Mouse (Mus musculus): ENCODE measurements at regions not wholly inside any gene's neighbourhood (a gene's known extent, or its start where the extent isn't known, plus 50 kb on each side); places are given as distances from the start of the nearest gene placed in this dataset.
A peak's percentile ranks its signal among the peaks of the same experiment; 100 is the strongest.

DNA sequence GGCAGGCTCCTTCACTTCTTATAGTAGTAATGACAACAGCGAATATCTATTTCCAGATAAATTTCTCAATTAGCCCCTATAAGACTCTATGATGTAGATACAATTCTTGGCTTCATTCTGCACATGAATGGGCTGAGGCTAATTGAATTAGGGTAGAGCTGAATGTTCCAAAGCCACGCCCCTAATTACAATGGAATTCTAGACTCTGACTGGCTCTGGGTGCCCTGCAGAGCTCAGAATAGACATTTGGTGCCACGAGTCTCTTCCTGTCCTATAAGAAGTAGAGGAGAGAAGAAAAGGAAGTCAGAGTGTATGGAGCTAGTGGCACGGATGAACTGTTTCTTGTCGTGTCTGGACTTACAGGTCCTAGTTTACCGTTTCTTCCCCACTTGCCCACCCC lies 449.8 kb downstream of the 1810013L24Rik start:
- H3K27me3 ChIP-seq (replicated peaks), result no peaks in the 10 kb centered on the region
- peaks cover 0 to 2% of the 10 kb centered on the region in 2 experiments; a peak in 1 of 4 replicates for H3K4me1 ChIP-seq (ENCODE audit: control insufficient read depth in 1 of 2, insufficient read depth in 2 of 2)
- dilution Hi-C loops (cut with MboI; ENCODE audit: extremely low pct_ligation_motif_present, extremely low pct_unique_long_range_greater_than_20kb, low sequenced_read_pairs), result no loop called here
- H3K9me3 ChIP-seq (replicated peaks; ENCODE audit: low read length), result no peaks in the 10 kb centered on the region
- H3K36me3 ChIP-seq (replicated peaks in 1 of 2; ENCODE audit: control insufficient read depth in 1 of 2, insufficient read depth in 1 of 2, low read length in 1 of 2), result no peaks in the 10 kb centered on the region
- H3K4me2 ChIP-seq (ENCODE audit: insufficient read depth, low read depth, poor library complexity, severe bottlenecking), result no peak overlapping the region
- no peak overlapping the region for H3K9ac ChIP-seq (ENCODE audit: insufficient read depth, low read depth)
- H3K4me3 ChIP-seq (replicated peaks in 1 of 3; ENCODE audit: low read depth in 2 of 3, low read length in 2 of 3, poor library complexity in 1 of 3), result no peak overlapping the region
- no peak for DNase-seq (ENCODE audit: extremely low read depth)
- TF ChIP-seq CHD1 (IDR thresholded peaks at IDR 0.05; ENCODE audit: low read depth, low read length), result no peak
- in situ Hi-C loops (cut with MboI; ENCODE audit: low pct_ligation_motif_present, low pct_unique_long_range_greater_than_20kb, low sequenced_read_pairs), result no loop called here
- no peak overlapping the region for H3K27ac ChIP-seq (ENCODE audit: insufficient read depth, low read depth)
- H3K79me2 ChIP-seq (replicated peaks; ENCODE audit: control insufficient read depth, extremely low read depth, insufficient read depth, poor library complexity, severe bottlenecking), result no peaks in the 10 kb centered on the region

DNA sequence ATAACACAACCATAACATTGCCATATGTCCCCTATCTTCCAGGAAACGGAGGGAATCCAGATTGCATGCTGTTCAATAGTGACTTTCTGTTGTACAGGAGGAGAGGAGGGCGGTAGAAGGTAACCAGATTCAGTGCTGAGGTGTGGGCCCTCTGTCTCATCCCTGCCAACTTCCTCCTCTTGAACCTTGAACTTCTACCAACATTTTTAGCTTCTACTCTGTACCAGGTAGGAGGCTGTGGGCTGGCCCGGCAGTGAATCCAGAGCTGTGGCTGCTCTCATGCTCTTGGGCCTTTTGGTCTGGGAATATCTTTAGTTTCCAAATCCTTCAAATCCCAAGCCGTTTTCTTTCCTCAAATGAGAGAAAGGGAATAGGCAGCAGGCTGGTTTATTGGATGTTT lies 450.5 kb downstream of the 1810013L24Rik start:
- in situ Hi-C loops (cut with MboI; ENCODE audit: low pct_ligation_motif_present, low pct_unique_long_range_greater_than_20kb, low sequenced_read_pairs), result no loop called here
- no peak overlapping the region for H3K4me3 ChIP-seq (replicated peaks in 1 of 3; ENCODE audit: low read depth in 2 of 3, low read length in 2 of 3, poor library complexity in 1 of 3)
- DNase-seq (ENCODE audit: extremely low read depth), result no peak

DNA sequence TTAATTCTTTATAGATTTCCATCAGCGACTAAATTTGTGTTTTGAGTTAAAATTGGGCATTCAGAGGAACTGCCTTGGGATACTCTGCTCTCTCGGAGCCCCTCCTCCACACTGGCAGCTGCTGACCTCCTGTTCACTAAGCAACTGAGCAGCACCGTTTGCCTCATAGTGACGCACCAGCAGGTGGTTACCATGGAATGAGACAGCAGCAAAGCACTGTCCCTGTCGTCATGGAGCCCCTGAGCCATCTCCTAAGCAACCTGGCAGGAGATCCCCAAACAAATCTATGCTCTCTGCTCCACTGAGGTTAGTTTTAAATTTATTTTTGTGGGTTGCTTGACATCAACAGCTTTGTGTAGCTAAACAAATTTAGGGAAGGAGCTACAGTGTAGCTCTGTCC lies 451.0 kb downstream of the 1810013L24Rik start:
- DNase-seq (ENCODE audit: extremely low read depth), result peak; percentile 45
- Histone ChIP-seq H3K27me3 (replicated peaks) (no peaks in the 10 kb centered on the region), H3K4me1 (ENCODE audit: control insufficient read depth in 1 of 2, insufficient read depth in 2 of 2) (peaks cover 0 to 2% of the 10 kb centered on the region in 2 experiments; a peak in 1 of 4 replicates), H3K4me2 (ENCODE audit: insufficient read depth, low read depth, poor library complexity, severe bottlenecking) (no peak overlapping the region), H3K4me3 (replicated peaks in 1 of 3; ENCODE audit: low read depth in 2 of 3, low read length in 2 of 3, poor library complexity in 1 of 3) (no peak overlapping the region), H3K36me3 (replicated peaks in 1 of 2; ENCODE audit: control insufficient read depth in 1 of 2, insufficient read depth in 1 of 2, low read length in 1 of 2) (no peaks in the 10 kb centered on the region), H3K9me3 (replicated peaks; ENCODE audit: low read length) (no peaks in the 10 kb centered on the region), H3K79me2 (replicated peaks; ENCODE audit: control insufficient read depth, extremely low read depth, insufficient read depth, poor library complexity, severe bottlenecking) (no peaks in the 10 kb centered on the region), H3K9ac (ENCODE audit: insufficient read depth, low read depth) (no peak overlapping the region), H3K27ac (ENCODE audit: insufficient read depth, low read depth) (no peak overlapping the region)
- in situ Hi-C loops (cut with MboI; ENCODE audit: low pct_ligation_motif_present, low pct_unique_long_range_greater_than_20kb, low sequenced_read_pairs), result no loop called here
- dilution Hi-C loops (cut with MboI; ENCODE audit: extremely low pct_ligation_motif_present, extremely low pct_unique_long_range_greater_than_20kb, low sequenced_read_pairs), result no loop called here
- TF ChIP-seq POLR2AphosphoS2 (IDR thresholded peaks at IDR 0.05; ENCODE audit: low read depth, low read length) (no peak), ZKSCAN1 (IDR thresholded peaks at IDR 0.05; ENCODE audit: borderline replicate concordance, low read depth, low read length) (no peak), ETS1 (conservative IDR thresholded peaks at IDR 0.05; ENCODE audit: low read depth, low read length) (peak; percentile 36; the same call in 1 of the 2 replicates)

More for the DNA sequence above, 450.5 kb downstream of the 1810013L24Rik start:
- Histone ChIP-seq H3K36me3 (replicated peaks in 1 of 2; ENCODE audit: control insufficient read depth in 1 of 2, insufficient read depth in 1 of 2, low read length in 1 of 2) (no peaks in the 10 kb centered on the region), H3K4me2 (ENCODE audit: insufficient read depth, low read depth, poor library complexity, severe bottlenecking) (no peak overlapping the region), H3K9me3 (replicated peaks; ENCODE audit: low read length) (no peaks in the 10 kb centered on the region), H3K79me2 (replicated peaks; ENCODE audit: control insufficient read depth, extremely low read depth, insufficient read depth, poor library complexity, severe bottlenecking) (no peaks in the 10 kb centered on the region), H3K4me1 (ENCODE audit: control insufficient read depth in 1 of 2, insufficient read depth in 2 of 2) (peaks cover 0 to 2% of the 10 kb centered on the region in 2 experiments; a peak in 1 of 4 replicates), H3K27me3 (replicated peaks) (no peaks in the 10 kb centered on the region), H3K9ac (ENCODE audit: insufficient read depth, low read depth) (no peak overlapping the region), H3K27ac (ENCODE audit: insufficient read depth, low read depth) (no peak overlapping the region)
- TF ChIP-seq ETS1 (conservative IDR thresholded peaks at IDR 0.05; ENCODE audit: low read depth, low read length) (no peak), MXI1 (IDR thresholded peaks at IDR 0.05; ENCODE audit: low read depth, low read length) (no peak)
- dilution Hi-C loops (cut with MboI; ENCODE audit: extremely low pct_ligation_motif_present, extremely low pct_unique_long_range_greater_than_20kb, low sequenced_read_pairs), result no loop called here

DNA sequence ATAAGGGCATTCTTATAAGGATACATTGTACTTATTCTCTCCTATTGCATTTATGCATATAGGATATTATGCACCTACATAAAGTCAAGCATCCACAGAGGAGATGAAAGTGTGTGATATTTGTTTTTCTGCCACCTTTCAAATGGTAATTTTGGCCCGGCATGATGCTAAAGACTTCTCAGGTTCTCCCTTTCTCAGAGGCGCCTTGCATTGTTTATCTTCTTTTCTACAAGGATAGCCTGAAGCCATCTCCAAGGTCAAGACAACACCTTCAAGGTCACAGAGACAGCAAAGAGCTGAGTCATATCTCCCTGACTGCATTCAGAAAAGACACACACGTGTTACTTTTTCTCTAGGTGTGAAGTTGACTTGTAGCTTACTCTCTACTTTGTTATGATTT lies 454.5 kb downstream of the 1810013L24Rik start:
- in situ Hi-C loops (cut with MboI; ENCODE audit: low pct_ligation_motif_present, low pct_unique_long_range_greater_than_20kb, low sequenced_read_pairs) (no loop called here), dilution Hi-C loops (cut with MboI; ENCODE audit: extremely low pct_ligation_motif_present, extremely low pct_unique_long_range_greater_than_20kb, low sequenced_read_pairs) (no loop called here)

More for the DNA sequence above, 454.5 kb downstream of the 1810013L24Rik start:
- H3K36me3 ChIP-seq (replicated peaks in 1 of 2; ENCODE audit: control insufficient read depth in 1 of 2, insufficient read depth in 1 of 2, low read length in 1 of 2), result no peaks in the 10 kb centered on the region
- no peak overlapping the region for H3K4me2 ChIP-seq (ENCODE audit: insufficient read depth, low read depth, poor library complexity, severe bottlenecking)
- H3K79me2 ChIP-seq (replicated peaks; ENCODE audit: control insufficient read depth, extremely low read depth, insufficient read depth, poor library complexity, severe bottlenecking), result no peaks in the 10 kb centered on the region
- no peak overlapping the region for H3K4me3 ChIP-seq (replicated peaks in 1 of 3; ENCODE audit: low read depth in 2 of 3, low read length in 2 of 3, poor library complexity in 1 of 3)
- DNase-seq (ENCODE audit: extremely low read depth), result no peak
- TF ChIP-seq ELF1 (IDR thresholded peaks at IDR 0.05; ENCODE audit: low read depth, low read length), result no peak
- no peak for TF ChIP-seq BHLHE40 (IDR thresholded peaks at IDR 0.05; ENCODE audit: low read depth, low read length)
- no peak for TF ChIP-seq CHD2 (IDR thresholded peaks at IDR 0.05; ENCODE audit: low read length)
- no peak for TF ChIP-seq MAFK (IDR thresholded peaks at IDR 0.05; ENCODE audit: insufficient replicate concordance, low read length)
- TF ChIP-seq USF2 (conservative IDR thresholded peaks at IDR 0.05; ENCODE audit: low read depth, low read length), result no peak
- no peak for TF ChIP-seq HCFC1 (IDR thresholded peaks at IDR 0.05; ENCODE audit: low read depth, low read length)
- TF ChIP-seq MEF2A (IDR thresholded peaks at IDR 0.05; ENCODE audit: borderline replicate concordance, low read depth, low read length), result no peak
- H3K27ac ChIP-seq (ENCODE audit: insufficient read depth, low read depth), result no peak overlapping the region
- no peaks in the 10 kb centered on the region for H3K27me3 ChIP-seq (replicated peaks)
- H3K9me3 ChIP-seq (replicated peaks; ENCODE audit: low read length), result no peaks in the 10 kb centered on the region
- no peak overlapping the region for H3K9ac ChIP-seq (ENCODE audit: insufficient read depth, low read depth)
- peaks cover 6 to 22% of the 10 kb centered on the region in 2 experiments for H3K4me1 ChIP-seq (ENCODE audit: control insufficient read depth in 1 of 2, insufficient read depth in 2 of 2)

Measured in CH12.LX (cell line).